Mouse (Mus musculus) Patski (cell line): Measurements from ENCODE around the gene Rab3b. TPM values are rescaled to one million over a fixed set of nuclear protein-coding genes. Genes with fewer than 3 reads are reported as not detected.

Experiments used
- ATAC-seq: fragments of 100-300 bp; one replicate; pipeline ENCODE4 v1.8.0; 2021
- CTCF ChIA-PET: fragments of 350-600 bp; sonication (Branson Sonifier 250); formaldehyde crosslinking; loops from one replicate; lab custom pipeline; 2022; ENCODE audit warnings: inconsistent platforms; lab: Charles Lee
- POLR2A ChIA-PET: fragments of 350-600 bp; sonication (Branson Sonifier 250); formaldehyde crosslinking; loops from one replicate; lab custom pipeline; 2022; ENCODE audit warnings: antibody characterized with exemption, inconsistent platforms; lab: Charles Lee
- DNase-seq: peaks from one replicate; pipeline ENCODE4 v3.0.0-alpha.2; 2011; ENCODE audit warnings: low read depth, low spot score
- H3K27me3 ChIP-seq: fragments of 371-371 bp; one replicate; pipeline ENCODE4 v1.5.1; 2021
- CTCF ChIP-seq: fragments of 100-300 bp; IDR thresholded peaks from one replicate; pipeline ENCODE4 v1.5.1; 2021
- in situ Hi-C: fragments of 300-500 bp; cut with MboI; formaldehyde crosslinking; loops from 3 replicates; pipeline ENCODE4 v1.11.1; 2018; ENCODE audit warnings: low pct_unique_long_range_greater_than_20kb, mixed read lengths
- polyA plus RNA-seq: library from polyadenylated mRNA; unstranded; gene quantifications from one replicate; pipeline ENCODE4 v1.2.3, GENCODE M21; 2021

The Rab3b gene
- polyA plus RNA-seq, 1 experiment from 2014 or later: 0.13 TPM

DNA sequence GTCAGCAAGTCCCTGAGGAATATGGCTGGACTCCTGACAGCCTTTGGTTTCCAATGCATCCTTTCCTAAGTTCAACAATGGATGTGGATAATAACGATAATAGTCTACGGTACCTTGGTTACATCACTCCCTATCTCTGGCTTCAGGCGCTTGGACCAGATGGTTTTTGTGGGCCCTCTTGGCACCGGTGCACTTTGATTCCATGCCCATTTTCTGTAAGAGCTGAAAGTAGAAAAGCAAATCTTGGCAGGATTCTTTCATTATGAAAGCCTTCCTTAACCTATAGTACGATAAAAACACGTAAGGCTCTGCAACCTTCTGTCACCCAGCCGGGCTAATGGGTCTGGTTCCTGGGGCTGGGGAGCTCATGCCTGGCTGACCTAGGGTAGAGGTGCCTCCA, 70.3 kb downstream of the Rab3b start:
- ChIA-PET CTCF (no interaction called here), POLR2A (no interaction called here)
- TF ChIP-seq CTCF: no peak
- no peaks in the 10 kb centered on the region for H3K27me3 ChIP-seq
- no peak for DNase-seq
- no peak for ATAC-seq
- in situ Hi-C loops: no loop called here

DNA sequence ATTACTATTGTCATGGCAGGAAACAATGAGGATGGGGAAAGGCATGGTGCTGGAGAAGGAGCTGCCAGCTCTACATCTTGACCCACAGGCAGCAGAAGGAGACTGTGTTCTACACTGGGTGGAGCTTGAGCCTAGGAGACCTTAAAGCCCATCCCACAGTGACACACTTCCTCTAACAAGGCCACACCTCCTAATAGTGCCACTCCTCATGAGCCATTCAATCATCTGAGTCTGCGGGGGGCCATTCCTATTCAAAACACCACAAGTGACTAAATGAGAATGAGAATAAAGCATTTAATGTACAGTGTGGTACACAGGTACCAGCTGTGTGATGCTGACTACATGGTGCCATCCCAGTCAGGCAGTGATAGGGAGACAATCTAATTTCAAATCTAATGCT, 71.3 kb downstream of the Rab3b start:
- ChIA-PET POLR2A (no interaction called here), CTCF (no interaction called here)
- DNase-seq (no peak), ATAC-seq (no peak)
- H3K27me3 ChIP-seq: no peaks in the 10 kb centered on the region
- TF ChIP-seq CTCF: no peak
- in situ Hi-C loops: no loop called here

DNA sequence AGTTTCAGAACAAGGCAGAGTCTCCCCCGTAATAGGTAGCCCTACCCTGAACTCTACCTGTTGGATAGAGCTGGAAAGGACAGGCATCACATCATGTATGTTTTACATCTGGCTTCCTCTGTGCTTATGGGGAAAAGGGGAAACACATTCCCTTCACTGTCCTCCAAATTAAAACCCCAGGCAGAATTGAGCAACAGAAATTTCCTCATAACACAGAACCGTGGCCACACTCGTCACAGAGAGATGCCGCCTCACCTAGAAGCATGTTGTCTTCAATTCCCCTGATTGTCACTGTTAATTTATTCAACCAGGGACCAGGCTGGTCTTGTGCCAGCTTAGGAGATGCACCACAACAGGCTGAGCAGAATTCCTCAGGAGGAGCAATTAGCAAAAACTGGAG, 72.8 kb downstream of the Rab3b start:
- H3K27me3 ChIP-seq: no peaks in the 10 kb centered on the region
- TF ChIP-seq CTCF: no peak
- in situ Hi-C loops: no loop called here
- POLR2A ChIA-PET: no interaction called here
- no peak for ATAC-seq
- no peak for DNase-seq
- CTCF ChIA-PET: no interaction called here

DNA sequence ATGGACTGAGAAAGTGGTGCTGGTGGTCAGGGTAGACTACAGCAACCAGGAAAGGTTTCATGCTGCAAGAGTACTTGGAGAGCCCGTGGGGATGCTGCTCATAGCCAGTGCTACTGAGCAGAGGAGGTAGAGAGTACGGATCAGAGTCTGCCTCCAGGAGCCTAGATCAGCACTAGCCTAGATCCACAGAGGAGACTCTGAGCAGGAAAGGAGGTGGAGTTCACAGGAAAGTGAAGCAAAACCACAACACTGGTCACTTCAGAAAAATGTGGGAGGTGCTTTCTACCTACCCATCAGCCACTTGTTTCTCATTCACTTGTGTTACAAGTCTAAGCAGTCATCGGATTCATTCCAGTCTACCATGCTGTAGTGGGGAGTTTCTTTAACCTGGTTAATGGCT, 80.8 kb downstream of the Rab3b start:
- H3K27me3 ChIP-seq: no peaks in the 10 kb centered on the region
- ATAC-seq (no peak), DNase-seq (no peak)
- in situ Hi-C loops: no loop called here
- TF ChIP-seq CTCF: no peak
- ChIA-PET CTCF (no interaction called here), POLR2A (no interaction called here)

DNA sequence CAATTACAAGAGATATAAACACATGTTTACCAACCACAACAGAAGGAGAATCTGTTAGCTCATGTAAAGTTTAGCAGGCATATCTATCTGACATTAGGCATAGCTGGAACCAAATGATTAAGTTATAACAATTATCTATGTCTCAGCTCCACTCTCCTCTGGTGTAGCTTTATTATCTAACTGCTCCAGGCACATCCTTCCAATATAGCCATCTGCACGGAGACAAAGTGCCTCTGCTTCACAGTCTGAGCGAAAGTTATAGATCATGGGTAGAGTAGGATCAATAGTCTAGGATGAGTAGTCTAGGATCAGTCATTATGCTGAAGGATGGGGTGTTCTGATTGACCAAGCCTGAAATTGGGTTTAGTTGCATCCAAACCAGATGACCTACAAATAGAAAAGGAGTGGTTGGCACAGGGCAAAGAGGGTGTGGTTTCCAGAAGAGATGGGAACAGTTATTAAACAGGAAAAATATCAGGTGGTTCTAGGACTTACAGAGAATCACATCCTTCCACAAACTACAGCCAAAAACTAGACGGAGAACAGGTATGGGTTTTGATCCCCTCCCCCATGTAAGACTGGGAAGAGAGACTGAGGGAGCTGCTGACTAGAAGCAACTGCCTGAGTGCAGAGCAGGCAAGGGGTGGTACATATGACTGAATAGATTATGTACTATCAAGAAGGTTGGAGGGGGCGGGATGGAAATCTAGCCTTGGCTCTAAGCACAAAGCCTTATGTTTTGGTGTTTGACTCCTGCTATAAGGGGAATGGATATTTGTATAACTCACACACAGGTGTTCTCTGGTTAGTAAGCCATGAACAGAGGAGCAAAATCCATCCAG, 82.0 kb downstream of the Rab3b start:
- DNase-seq (no peak), ATAC-seq (no peak)
- POLR2A ChIA-PET: no interaction called here
- no peak for TF ChIP-seq CTCF
- CTCF ChIA-PET: no interaction called here
- no peaks in the 10 kb centered on the region for H3K27me3 ChIP-seq
- in situ Hi-C loops: no loop called here

DNA sequence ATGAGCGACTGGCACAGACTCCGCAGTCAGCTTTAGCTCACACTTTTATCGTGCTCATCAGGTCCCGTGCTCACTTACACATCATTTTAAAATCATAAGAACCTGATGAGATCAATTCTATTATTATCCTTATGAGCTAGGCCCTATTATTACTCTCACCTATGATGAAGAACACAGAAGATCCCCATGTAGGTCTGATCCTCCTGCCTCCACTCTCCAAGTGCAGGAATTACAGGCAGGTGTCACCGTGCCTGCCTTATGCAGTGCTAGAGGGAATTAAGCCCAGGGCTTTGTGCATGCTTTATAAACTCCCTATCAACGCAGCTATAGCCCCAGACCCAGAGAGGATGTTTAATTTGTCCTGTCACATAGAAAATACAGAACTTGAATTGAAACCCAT, 84.2 kb downstream of the Rab3b start:
- ChIA-PET POLR2A (no interaction called here), CTCF (no interaction called here)
- no peak for TF ChIP-seq CTCF
- no peak for DNase-seq
- in situ Hi-C loops: no loop called here
- no peak for ATAC-seq
- H3K27me3 ChIP-seq: no peaks in the 10 kb centered on the region

DNA sequence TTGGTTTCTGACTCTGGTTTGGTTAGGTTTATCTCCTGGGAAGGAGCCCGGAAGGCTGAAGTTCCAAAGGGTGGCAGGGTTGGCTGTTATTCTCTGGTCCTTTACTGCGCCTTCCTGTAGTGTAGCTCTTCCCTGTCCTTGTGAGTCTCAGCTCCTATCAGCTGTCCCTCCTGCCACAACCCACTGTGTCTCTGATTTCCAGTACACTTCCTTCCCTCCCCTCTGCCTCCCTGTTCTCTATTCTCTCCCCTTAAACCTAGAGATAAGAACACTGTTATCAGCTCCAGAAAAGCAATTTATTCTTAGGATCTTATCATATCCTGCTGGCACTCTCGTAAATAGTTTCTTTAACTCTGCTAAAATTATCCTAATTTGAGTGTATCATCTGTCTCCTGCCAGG, 90.7 kb downstream of the Rab3b start:
- POLR2A ChIA-PET: no interaction called here
- TF ChIP-seq CTCF: no peak
- H3K27me3 ChIP-seq: no peaks in the 10 kb centered on the region
- ATAC-seq (no peak), DNase-seq (no peak)
- CTCF ChIA-PET: no interaction called here
- in situ Hi-C loops: no loop called here

DNA sequence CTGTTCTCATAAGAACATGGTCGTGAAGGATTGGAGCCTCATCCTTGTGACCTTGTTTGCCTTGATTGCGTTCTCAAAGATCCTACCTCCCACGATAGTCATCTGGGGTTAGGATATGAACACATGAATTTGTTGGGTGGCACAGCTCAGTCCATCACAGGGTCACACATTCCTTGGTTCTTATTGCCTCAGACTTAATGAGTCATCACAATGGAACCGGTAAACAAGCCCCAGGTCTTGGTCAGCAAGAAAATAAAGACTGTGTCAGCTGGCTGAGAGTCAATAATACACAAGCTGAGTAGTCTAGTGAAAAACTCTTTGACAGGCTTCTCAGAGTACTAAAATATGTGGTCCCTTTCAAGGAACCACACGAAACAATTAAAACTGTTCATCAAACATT, 92.2 kb downstream of the Rab3b start:
- in situ Hi-C loops: loop anchor here (10.0 kb wide), 1 partner anchor 176 kb away; no protein-coding TSS in a partner anchor
- no peaks in the 10 kb centered on the region for H3K27me3 ChIP-seq
- ATAC-seq: no peak
- DNase-seq: no peak
- POLR2A ChIA-PET: no interaction called here
- CTCF ChIA-PET: interaction anchor here (1.4 kb wide), 1 partner anchor 22 kb away, joined by 3 read pairs; no protein-coding TSS in a partner anchor
- TF ChIP-seq CTCF: no peak

DNA sequence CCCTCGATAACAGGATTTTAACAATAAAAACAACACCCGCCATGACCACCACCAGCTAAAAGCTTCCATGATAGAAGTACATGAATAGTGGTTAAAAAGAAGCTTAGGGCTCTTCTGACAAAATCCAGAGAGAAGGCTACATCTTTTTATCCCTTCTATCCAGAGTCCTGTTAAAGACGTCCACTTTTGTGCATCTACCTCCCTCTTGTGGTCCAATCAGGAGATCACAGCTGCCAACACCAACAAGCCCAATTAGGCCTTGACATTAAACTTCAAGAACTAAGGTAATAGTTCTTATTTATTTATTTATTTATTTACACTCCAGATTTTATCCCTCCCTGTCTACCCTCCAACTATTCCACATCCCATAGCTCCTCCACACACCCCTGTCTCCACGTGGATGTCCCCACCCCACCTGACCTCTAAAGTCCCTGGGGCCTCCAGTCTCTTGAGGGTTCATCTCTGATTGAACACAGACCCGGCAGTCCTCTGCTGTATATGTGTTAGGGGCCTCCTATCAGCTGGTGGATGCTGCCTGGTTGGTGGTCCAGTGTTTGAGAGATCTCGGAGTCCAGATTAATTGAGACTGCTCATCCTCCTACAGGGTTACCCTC, 97.7 kb downstream of the Rab3b start:
- no peak for DNase-seq
- ATAC-seq: no peak
- no peaks in the 10 kb centered on the region for H3K27me3 ChIP-seq
- CTCF ChIA-PET: interaction anchor here (0.9 to 1.4 kb wide), 4 partner anchors 12 to 123 kb away, joined by 3 to 7 read pairs (median 4); no protein-coding TSS in a partner anchor
- in situ Hi-C loops: loop anchor here (10.0 kb wide), 1 partner anchor 182 kb away; no protein-coding TSS in a partner anchor
- peak; percentile 66 for TF ChIP-seq CTCF
- POLR2A ChIA-PET: no interaction called here

DNA sequence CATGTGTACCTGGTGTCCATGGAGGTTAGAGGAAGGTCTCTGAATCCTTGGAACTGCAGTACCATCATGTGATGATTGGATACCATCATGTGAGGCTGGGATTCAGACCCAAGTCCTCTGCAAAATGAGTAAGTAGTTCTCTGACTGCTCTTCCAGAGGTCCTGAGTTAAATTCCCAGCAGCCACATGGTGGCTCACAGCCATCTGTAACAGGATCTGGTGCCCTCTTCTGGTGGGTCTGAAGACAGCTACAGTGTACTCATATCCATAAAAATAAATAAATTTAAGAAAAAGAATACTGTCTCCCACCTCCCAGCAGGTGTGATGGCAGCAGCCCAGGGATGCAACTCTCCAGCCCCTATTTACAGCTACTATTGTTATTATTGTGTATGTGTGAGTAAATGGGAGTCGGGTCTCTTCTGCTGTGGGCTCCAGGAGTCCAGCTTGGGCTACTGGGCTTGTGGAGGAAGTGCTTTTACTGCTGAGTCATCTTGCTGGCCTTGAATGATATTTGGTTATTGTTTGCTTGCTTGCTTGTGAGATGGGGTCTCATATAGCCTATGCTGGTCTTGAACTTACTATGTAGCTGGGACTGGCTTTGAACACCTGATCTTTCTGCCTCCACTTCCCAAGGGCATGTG, 108.1 kb downstream of the Rab3b start:
- no peak for ATAC-seq
- peaks cover 13% of the 10 kb centered on the region for H3K27me3 ChIP-seq
- in situ Hi-C loops: loop anchor here (5.0 kb wide), 1 partner anchor 120 kb away; no protein-coding TSS in a partner anchor
- ChIA-PET CTCF (interaction anchor here (1.4 kb wide), 1 partner anchor 119 kb away, joined by 4 read pairs; no protein-coding TSS in a partner anchor), POLR2A (no interaction called here)
- DNase-seq: no peak
- TF ChIP-seq CTCF: no peak
